Mouse (Mus musculus) heart, postnatal 0 days (tissue): Measurements from ENCODE around the gene Aup1. TPM values are rescaled to one million over a fixed set of nuclear protein-coding genes. Genes with fewer than 3 reads are reported as not detected.

Experiments
- ATAC-seq: fragments of 200-750 bp; cut with Nextera tagmentation; 2 replicates; pipeline ENCODE4 v1.8.0; 2017; ENCODE audit warnings: low read depth, moderate number of reproducible peaks, moderate library complexity; ENCODE audit not compliant: insufficient read depth
- DNase-seq: peaks from one replicate; pipeline ENCODE4 v3.0.0-alpha.2; 2016; ENCODE audit warnings: low spot score
- H3K27ac ChIP-seq: fragments of 300-500 bp; sonication (generic); 2 replicates; pipeline ENCODE4 v1.5.1; 2014; ENCODE audit warnings: low read depth, mild to moderate bottlenecking
- H3K27me3 ChIP-seq: fragments of 300-500 bp; sonication (generic); 2 replicates; pipeline ENCODE4 v1.6.1; 2014; ENCODE audit warnings: low read length, mixed read lengths; ENCODE audit not compliant: control insufficient read depth, insufficient read depth
- H3K36me3 ChIP-seq: fragments of 300-500 bp; sonication (generic); replicated peaks from 2 replicates; pipeline ENCODE4 v1.6.1; 2014; ENCODE audit warnings: low read length, mixed read lengths; ENCODE audit not compliant: control insufficient read depth, insufficient read depth
- H3K4me1 ChIP-seq: fragments of 300-500 bp; sonication (generic); 2 replicates; pipeline ENCODE4 v1.6.1; 2014; ENCODE audit warnings: antibody characterized with exemption; ENCODE audit not compliant: control insufficient read depth, insufficient read depth
- H3K4me2 ChIP-seq: fragments of 300-500 bp; sonication (generic); 2 replicates; pipeline ENCODE4 v1.6.1; 2014; ENCODE audit warnings: low read depth, mild to moderate bottlenecking, low read length, moderate library complexity
- H3K4me3 ChIP-seq: fragments of 300-500 bp; sonication (generic); 2 replicates; pipeline ENCODE4 v1.5.1; 2014; ENCODE audit warnings: low read depth, low read length
- H3K9ac ChIP-seq: fragments of 300-500 bp; sonication (generic); replicated peaks from 2 replicates; pipeline ENCODE4 v1.6.1; 2014; ENCODE audit warnings: low read depth, low read length, mixed read lengths
- H3K9me3 ChIP-seq: fragments of 300-500 bp; sonication (generic); replicated peaks from 2 replicates; pipeline ENCODE4 v1.6.1; 2016; ENCODE audit warnings: low read length; ENCODE audit not compliant: control insufficient read depth
- CTCF ChIP-seq: IDR thresholded peaks from 2 replicates; pipeline ENCODE4 v1.5.1; 2016; ENCODE audit warnings: antibody characterized with exemption, control low read depth, low read depth
- EP300 ChIP-seq: IDR thresholded peaks from 2 replicates; pipeline ENCODE4 v1.6.1; 2016; ENCODE audit warnings: antibody characterized with exemption, low read depth
- WGBS: fragments of 180-500 bp; shearing (Covaris S2); extraction: QIAGEN DNeasy Blood & Tissue Kit; methylation state at CpG from one replicate; pipeline ENCODE4 v1.1.7; 2014; 5-methylcytosine and 5-hydroxymethylcytosine counted together
- polyA plus RNA-seq: library from polyadenylated mRNA; unstranded; fragments of >200 nt; fragmentation: Nextera tagmentation; extraction: Ambion mirVana; gene quantifications from 2 replicates; pipeline ENCODE4 v1.2.1, GENCODE M21; 2015
- total RNA-seq: library from RNA; depleted of rRNA; stranded (reverse); fragments of >200 nt; gene quantifications from 2 replicates; pipeline ENCODE4 v1.2.3, GENCODE M21; 2014; ENCODE audit warnings: low replicate concordance

The Aup1 gene
- total and polyA plus RNA-seq, 2 experiments from 2014 or later = 108 to 156 TPM

GRCm38 (mm10) chr6:83087926-83088260, 33.6 kb downstream of the Aup1 start:
- 19% methylated on average over 9 of the region's 9 CpGs for WGBS
- no peak for DNase-seq

DNA sequence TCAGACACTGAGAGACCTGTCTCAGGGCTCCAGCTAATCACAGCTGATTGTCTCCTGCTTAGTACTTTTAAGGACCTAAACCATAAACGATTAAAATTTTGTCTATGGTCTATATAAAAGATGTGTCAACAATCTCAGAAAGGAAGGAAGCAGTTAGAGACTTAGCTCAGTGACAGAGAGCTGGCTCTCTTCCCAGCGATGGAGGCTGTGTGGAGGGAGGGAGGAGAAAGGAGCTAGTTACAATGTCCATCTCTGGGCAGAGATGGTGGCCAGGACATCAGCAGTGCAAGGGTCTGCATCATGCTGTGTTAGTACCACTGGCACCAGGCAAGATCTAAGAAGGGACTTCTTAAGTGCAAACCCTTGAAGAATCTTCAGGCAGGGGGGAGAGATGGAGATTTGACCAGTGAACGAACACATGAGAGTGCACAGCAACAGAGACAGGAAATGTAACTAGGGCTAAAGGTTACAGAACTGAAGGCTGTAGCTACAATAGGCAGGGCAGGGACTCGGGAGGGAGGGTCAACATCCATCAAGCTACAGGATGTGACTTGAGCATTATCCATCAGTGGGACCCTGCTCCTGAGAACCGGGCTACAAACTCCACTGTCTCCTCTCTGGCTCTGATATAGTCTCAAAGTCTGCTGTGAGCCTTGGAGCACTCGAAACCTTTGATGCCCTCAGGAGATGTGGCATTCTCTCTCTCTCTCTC, 38.3 kb downstream of the Aup1 start:
- H3K27me3 ChIP-seq = peaks cover 23% of the 10 kb centered on the region

More at GRCm38 (mm10) chr6:83087926-83088260, 33.6 kb downstream of the Aup1 start:
- H3K27me3 ChIP-seq = peaks cover 66% of the 10 kb centered on the region
- H3K27ac ChIP-seq = no peak overlapping the region
- no peak for ATAC-seq
- peak overlapping the region; percentile 40; the same call in 1 of the 2 replicates for H3K9ac ChIP-seq
- H3K9me3 ChIP-seq = no peaks in the 10 kb centered on the region
- no peaks in the 10 kb centered on the region for H3K36me3 ChIP-seq
- H3K4me2 ChIP-seq = peak overlapping the region; percentile 56
- peak overlapping the region; percentile 39 for H3K4me3 ChIP-seq
- TF ChIP-seq EP300 (no peak), CTCF (no peak)
- 0 out of 2 replicates have a peak, but pooled peaks cover 15% of the 10 kb centered on the region for H3K4me1 ChIP-seq

GRCm38 (mm10) chr6:83095968-83096367, 41.6 kb downstream of the Aup1 start:
- TF ChIP-seq EP300 (no peak), CTCF (no peak)
- WGBS = 41% methylated on average over 6 of the region's 6 CpGs
- peaks cover 4% of the 10 kb centered on the region; the same call in 1 of the 2 replicates for H3K27me3 ChIP-seq

More for the DNA sequence above, 38.3 kb downstream of the Aup1 start:
- Histone ChIP-seq H3K4me2 (no peak overlapping the region), H3K9ac (no peak overlapping the region), H3K9me3 (no peaks in the 10 kb centered on the region), H3K4me3 (no peak overlapping the region), H3K27ac (peak overlapping the region; percentile 39), H3K4me1 (0 out of 2 replicates have a peak, but pooled peaks cover 5% of the 10 kb centered on the region), H3K36me3 (no peaks in the 10 kb centered on the region)
- WGBS = 30% methylated on average over 6 of the region's 6 CpGs
- DNase-seq (no peak), ATAC-seq (peak; percentile 61; the same call in 1 of the 2 replicates)
- TF ChIP-seq CTCF = no peak
- TF ChIP-seq EP300 = no peak

DNA sequence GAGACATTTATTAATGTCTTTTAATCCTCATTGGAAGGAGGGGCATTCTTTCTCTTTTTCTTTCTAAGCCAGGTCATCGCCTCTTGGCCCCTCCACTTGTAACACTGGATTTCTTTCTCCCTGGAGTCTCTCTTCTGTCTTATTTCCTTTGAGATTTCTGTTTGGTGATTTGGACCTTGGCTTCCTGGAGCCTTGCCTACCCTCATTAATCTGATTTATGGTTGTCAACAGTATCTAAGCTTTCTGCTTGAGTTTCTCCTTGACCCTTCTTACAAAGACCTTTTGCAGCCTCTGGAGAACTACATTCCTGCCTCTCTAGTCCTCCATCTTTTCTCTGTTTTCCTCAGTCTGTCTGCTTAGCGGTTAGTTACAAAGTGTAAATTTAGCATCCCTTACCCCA, 44.1 kb downstream of the Aup1 start:
- Histone ChIP-seq H3K4me1 (0 out of 2 replicates have a peak, but pooled peaks cover 10% of the 10 kb centered on the region), H3K36me3 (no peaks in the 10 kb centered on the region), H3K27me3 (peaks cover 4% of the 10 kb centered on the region; the same call in 1 of the 2 replicates), H3K27ac (no peak overlapping the region), H3K4me3 (no peak overlapping the region), H3K9ac (no peak overlapping the region), H3K4me2 (no peak overlapping the region), H3K9me3 (no peaks in the 10 kb centered on the region)
- DNase-seq (no peak), ATAC-seq (no peak)
- no peak for TF ChIP-seq EP300
- no peak for TF ChIP-seq CTCF
- 65% methylated on average over 2 of the region's 2 CpGs for WGBS

More at GRCm38 (mm10) chr6:83095968-83096367, 41.6 kb downstream of the Aup1 start:
- H3K36me3 ChIP-seq = no peaks in the 10 kb centered on the region
- DNase-seq (no peak), ATAC-seq (no peak)
- H3K9ac ChIP-seq = no peak overlapping the region
- no peaks in the 10 kb centered on the region for H3K4me1 ChIP-seq
- no peaks in the 10 kb centered on the region for H3K9me3 ChIP-seq
- no peak overlapping the region for H3K4me3 ChIP-seq
- no peak overlapping the region for H3K4me2 ChIP-seq
- no peak overlapping the region for H3K27ac ChIP-seq

DNA sequence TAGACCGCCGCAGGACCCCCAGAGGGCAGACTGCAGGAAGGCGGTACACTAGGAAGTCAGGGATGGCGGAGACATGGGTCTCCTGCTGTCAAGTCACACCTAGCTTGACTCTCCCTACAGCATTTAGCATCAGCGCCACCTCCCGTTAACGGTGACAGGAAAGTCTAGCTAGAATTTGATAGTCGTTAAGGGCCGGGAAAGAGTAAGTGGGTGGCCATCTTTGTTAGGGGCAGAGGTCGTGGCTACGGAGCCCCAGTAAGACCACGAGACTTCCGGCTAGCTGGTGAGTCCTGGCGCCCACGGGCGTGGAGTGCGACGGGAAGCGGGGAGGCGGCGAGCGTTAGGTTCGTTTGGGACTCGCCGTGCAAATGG, 47.0 kb downstream of the Aup1 start, which contains the start of the genes Ccdc142 and Gm42688:
TSS of gene Ccdc142 (plus strand) at position 286 of the 372 bp plus-strand sequence.
TSS of gene Gm42688 (plus strand) at position 302 of the 372 bp plus-strand sequence.
- TF ChIP-seq CTCF (peak; percentile 67), EP300 (no peak)
- under 1% methylated on average over 25 of the region's 25 CpGs for whole genome bisulfite sequencing

More for the DNA sequence above, 47.0 kb downstream of the Aup1 start, which contains the start of the genes Ccdc142 and Gm42688:
- Histone ChIP-seq H3K9ac (peak within 1 kb of the TSS; percentile 75), H3K9me3 (no peaks in the 10 kb centered on the region), H3K27me3 (no peaks in the 10 kb centered on the region), H3K4me1 (0 out of 2 replicates have a peak, but pooled peaks cover 10% of the 10 kb centered on the region), H3K36me3 (peaks cover 8% of the 10 kb centered on the region), H3K27ac (peak within 1 kb of the TSS; percentile 85), H3K4me3 (peak within 1 kb of the TSS; percentile 72), H3K4me2 (peak within 1 kb of the TSS; percentile 97)
- peak; percentile 87 for ATAC-seq
- DNase-seq = peak; percentile 91
